Mouse (Mus musculus): ENCODE measurements around the gene Tmem52.
A peak's percentile ranks its signal among the peaks of the same experiment; 100 is the strongest.
"Not testable (repeated sequence)": the region's sequence is repeated elsewhere in the genome, so short reads cannot be mapped to it uniquely, and the experiment has no call there.

Tmem52 gene

DNA sequence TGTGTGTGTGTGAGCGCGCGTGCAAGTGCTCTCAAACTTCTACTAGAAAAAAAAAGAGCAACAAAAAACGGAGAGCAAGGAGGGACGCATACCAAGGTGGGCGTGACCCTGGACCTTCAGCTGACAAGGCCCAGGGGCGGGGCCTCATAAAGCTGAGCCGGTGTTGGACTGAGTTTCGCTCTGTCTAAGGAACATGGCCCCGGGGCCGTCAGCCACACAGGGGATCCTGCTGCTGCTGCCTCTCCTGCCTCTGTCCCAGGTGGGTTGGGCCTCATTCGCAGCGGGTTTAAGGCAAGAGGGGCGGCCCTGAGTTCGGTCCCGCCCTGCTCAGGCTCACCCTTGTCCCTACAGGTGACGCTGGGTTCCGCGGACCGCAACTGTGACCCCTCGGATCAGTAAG lies at the start of gene Tmem52:
Gene Tmem52, plus strand, starts transcription at position 163 of the 400 bp plus-strand sequence.
- peak in 1 of 2 experiments; percentile 40 for DNase-seq

DNA sequence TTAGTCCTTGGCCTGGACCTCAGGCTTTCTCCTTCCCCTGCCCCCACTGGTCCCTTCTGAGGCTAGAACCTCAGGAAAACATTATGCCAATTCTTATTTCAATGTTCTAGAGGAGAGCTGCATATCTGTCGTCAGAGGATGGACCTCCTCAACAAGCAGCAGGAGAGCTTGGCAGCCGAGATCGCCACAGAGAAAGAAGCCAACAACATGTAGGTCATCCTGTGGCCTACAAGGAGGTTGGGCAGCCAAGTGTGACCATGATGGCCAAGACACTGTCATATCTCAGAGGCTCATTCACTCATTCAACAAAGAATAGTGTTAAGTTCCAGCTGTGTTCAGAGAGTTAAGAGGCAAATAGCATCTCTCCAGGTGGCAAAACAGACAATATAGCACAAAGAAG lies 48.8 kb upstream of the Tmem52 start:
- peak; percentile 80 to 85 for DNase-seq

DNA sequence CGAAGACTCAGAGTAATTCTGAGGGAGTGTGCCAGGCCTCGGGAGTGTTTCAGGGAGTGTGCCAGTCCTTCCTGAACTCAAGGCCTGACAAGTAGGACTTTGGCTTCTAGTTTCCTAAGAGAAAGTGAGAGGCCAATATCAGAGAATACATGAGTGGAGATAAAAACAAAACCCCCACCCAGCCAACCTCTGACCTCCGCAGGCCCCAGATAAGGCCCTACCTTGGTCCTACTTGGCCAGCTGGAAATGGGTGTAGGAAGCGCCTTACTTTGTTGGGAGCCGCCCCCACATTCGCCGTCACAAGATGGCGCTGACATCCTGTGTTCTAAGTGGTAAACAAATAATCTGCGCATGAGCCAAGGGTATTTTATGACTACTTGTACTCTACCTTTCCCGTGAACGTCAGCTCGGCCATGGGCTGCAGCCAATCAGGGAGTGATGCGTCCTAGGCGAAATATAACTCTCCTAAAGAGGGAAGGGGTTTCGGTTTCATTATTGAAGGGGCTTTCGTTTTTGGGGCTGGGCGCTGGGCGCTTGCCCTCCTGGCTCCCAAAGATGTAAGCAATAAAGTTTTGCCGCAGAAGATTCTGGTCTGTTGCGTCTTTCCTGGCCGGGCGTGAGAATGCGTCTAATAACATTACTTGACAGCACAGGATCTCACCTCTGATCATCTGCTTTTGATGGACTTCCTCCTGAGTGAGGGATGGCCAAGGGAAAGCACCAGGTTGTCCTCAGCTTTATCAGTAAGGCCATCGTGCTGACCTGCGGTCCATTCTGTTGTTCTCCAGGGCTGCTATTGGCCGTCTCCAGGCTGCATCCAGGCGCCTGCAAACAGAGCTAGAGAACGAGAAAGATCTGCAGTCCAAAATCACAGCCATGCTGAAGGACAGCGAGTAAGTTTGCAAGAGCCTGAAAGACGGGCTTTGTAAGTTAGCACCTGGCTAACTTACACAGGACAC lies 47.2 kb upstream of the Tmem52 start:
- not testable (repeated sequence) for DNase-seq

DNA sequence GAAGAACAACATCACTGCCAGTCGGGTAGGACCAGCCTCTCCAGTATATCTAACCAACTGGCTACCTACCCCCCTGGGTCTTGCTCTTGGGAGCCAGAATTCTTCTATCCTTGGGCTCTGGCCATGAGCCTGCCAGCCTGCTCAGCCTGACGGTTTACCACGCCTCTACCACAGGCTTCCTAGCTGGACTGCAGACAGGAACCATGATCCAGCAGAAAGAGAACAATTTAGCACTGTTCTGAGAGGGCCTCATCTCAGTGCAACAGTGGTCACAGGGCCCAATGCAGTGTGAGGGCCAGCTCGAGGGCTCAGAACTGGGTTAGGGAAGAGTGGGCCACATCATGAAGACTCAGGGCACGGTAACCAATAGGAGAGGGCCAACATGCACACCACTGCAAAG lies 44.9 kb upstream of the Tmem52 start:
- DNase-seq, result no peak

DNA sequence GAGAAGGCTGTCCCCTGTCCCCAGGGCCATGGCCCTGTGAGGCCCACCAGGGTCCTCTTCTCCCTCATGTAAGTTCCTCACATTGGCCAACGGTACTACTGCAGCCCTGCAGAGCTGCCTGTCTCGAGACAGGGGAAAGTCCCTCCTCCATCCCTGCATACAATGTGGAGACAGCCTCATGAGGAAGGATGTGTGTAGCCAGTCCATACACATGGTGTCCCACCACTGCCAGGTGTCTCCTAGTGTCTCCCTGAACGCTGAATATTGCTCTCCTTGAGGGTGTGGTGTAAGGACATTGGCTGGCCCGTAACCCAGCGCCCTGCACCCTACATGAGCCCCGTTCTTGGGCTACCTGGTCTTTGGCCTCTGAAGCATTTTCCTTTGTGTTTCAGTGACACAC lies 42.6 kb upstream of the Tmem52 start:
- DNase-seq, result no peak

- DNase-seq, result no peak
Observed at GRCm38 (mm10) chr4:155428442-155428841, 40.5 kb upstream of the Tmem52 start.

GRCm38 (mm10) chr4:155429202-155429601 lies 39.7 kb upstream of the Tmem52 start:
- no peak for DNase-seq

DNA sequence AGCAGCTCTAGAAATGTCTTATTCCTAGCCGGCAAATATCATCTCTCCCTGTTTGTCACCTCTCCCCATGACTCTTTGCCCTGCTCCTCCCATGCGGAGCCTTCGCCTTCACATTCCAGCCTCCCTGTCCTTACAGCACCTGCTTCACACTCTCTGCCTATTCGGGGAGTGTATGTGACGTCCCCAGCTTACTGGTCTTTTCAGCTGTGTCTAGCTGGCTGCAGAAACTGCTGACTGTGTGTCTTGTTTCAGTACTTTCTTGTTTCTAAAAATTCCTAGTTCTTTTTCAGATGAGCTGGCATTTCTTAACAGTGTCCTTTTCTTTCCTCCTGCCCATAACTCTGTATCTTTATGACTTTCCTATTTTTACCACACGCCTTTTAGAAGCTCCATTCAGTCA lies 36.6 kb upstream of the Tmem52 start:
- no peak for DNase-seq

GRCm38 (mm10) chr4:155433993-155434392 lies 34.9 kb upstream of the Tmem52 start:
- DNase-seq, result no peak

GRCm38 (mm10) chr4:155442808-155443207 lies 26.1 kb upstream of the Tmem52 start:
- no peak for DNase-seq

DNA sequence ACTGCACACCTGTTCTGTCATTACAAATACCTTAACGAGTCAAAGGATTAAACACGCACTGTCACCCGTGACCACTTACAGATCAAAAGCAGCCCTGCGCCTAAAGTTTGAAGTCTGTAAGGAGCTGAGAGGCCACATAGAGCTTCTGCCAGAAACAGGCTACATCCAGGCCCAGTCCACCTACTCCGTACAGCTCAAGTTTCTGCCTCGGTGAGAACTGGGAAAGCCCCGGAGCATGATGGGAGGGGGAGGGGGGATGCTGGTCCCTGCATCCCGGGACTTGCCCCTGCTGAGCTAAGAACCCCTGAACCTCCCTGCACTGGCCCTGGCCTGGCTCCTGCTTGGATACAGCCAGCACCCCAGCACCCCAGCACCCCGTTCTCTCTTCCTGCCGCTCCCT lies 17.3 kb upstream of the Tmem52 start:
- no peak for DNase-seq

DNA sequence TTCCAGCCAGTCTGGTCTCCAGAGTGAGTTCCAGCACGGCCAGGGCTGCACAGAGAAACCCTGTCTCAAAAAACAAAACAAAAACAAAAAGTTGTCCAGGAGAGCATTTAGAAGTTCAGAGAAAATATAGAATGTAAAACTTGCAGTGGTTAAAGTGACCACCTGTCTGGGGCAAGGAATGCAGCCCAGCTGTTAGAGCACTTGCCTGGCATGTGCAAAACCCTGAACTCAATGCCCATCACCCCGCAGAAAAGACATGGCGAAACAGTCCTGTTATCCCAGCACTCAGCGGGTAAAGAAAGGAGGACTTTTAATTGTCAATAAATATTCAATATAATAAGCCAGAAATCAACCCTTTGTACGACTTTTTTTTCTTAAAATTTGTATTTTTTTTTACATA lies 10.3 kb upstream of the Tmem52 start:
- no peak for DNase-seq

- no peak for DNase-seq
Observed at GRCm38 (mm10) chr4:155463050-155463449, 5.9 kb upstream of the Tmem52 start.

GRCm38 (mm10) chr4:155463611-155464010 lies 5.3 kb upstream of the Tmem52 start:
- no peak for DNase-seq

DNA sequence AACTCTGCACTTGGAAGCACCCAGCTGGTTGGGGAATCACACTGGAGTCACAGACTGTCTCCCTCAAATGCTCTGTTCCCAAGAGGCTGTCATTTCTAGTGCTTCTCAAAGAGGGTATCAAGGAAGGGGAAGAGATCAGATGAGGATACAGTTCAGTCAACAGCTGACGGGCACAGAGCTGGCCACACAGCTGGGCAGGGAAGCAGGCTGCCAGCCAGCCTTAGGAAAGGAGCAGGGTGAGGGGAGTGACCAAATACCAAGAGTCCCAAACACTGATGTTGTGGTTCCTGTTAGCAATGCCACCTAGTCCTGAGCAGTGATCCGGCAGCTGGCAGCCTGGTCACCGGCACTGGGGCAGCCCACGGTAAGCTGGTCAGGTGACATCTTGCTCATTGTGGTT lies 4.9 kb upstream of the Tmem52 start:
- no peak for DNase-seq

DNA sequence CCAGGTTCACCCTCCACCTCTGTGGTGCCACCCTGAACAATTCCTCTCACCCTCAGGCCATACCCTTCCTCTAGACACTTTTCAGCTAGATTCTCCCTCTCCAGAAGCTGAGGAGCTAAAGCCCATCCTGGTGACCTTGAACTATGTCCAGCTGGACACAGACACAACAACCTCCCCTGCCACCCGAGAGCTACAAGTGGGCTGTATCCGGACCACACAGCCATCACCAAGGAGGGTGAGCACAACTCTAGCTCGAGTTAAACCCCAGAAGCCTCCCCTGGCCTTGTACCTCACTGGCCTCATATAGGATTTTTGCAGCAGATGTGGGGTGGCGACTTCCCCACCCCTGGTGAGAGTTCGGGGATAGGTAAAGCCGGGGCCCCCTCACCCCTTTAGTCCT lies 3.3 kb upstream of the Tmem52 start:
- no peak for DNase-seq

- DNase-seq, result no peak
Observed at GRCm38 (mm10) chr4:155466080-155466479, 2.8 kb upstream of the Tmem52 start.

GRCm38 (mm10) chr4:155467237-155468010 lies 1.5 kb upstream of the Tmem52 start:
- no peak for DNase-seq

- peak; percentile 33 to 41 for DNase-seq
Observed at GRCm38 (mm10) chr4:155469590-155470262, 812 bp downstream of the Tmem52 start.

GRCm38 (mm10) chr4:155470263-155470953 lies 1.5 kb downstream of the Tmem52 start:
- no peak for DNase-seq

GRCm38 (mm10) chr4:155470997-155471396 lies 2.1 kb downstream of the Tmem52 start:
- DNase-seq, result no peak

GRCm38 (mm10) chr4:155471406-155471805 lies 2.5 kb downstream of the Tmem52 start:
- no peak for DNase-seq
